Mouse (Mus musculus): ENCODE results near the gene Galnt7.

DNA sequence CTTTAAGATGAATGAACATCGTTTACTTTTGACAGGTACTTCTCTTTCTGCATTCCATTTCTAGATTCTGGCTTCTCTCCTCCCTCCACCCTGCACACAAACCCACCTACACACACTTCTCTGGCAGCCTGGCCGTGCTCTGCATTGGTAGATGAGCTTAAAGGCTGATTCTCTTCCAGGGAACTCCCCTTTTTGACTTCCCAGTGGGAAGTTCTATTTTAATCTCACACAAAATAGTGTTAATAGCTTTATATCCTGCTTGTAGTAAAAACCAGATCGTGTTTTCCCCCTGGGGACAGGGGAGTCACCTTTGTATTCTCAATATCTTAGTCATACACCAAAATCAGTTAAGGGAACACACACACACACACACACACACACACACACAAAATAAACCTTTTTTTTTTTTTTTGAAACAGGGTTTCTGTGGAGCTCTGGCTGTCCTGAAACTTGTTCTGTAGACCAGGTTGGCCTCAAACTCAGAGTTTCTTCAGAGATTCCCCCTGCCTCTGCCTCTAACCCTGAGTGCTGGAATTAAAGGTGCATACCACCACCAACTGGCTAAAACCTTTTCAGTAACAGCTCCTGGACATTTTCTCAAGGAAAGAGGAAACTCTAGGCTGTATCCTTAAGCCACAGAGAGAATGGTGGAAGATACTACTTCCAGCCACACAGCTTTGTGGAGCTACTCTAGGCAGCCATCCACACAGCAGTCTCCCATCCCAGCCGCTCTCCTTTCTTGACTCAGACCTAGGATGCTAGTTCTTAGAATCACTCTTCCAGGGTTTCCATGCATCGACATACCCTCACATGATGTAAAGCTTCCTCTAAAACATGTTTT lies 24.7 kb downstream of the Galnt7 start:
- no peak for TF ChIP-seq GATA1 (IDR thresholded peaks at IDR 0.05; ENCODE audit: low read length)
- no peak for TF ChIP-seq TAL1 (IDR thresholded peaks at IDR 0.05; ENCODE audit: low read length)

Measured in erythroblast, embryonic 14.5 days (primary cell).